Mouse (Mus musculus) adrenal gland, postnatal 25 days (tissue): ENCODE measurements around the gene Cnrip1. TPM values are rescaled to one million over a fixed set of nuclear protein-coding genes. Genes with fewer than 3 reads are reported as not detected.
"Not testable (repeated sequence)": the region's sequence is repeated elsewhere in the genome, so short reads cannot be mapped to it uniquely, and the experiment has no call there.

Experiments used
- DNase-seq: peaks from one replicate; pipeline ENCODE4 v3.0.0; 2021; ENCODE audit warnings: mixed read lengths
- long read RNA-seq: library from polyadenylated mRNA; stranded (forward); transcript quantifications from one replicate; pipeline ENCODE4 v2.0.0, GENCODE M21; 2021
- total RNA-seq: library from RNA; stranded (reverse); gene quantifications from 2 replicates; pipeline ENCODE4 v1.2.3, GENCODE M21; 2021

Gene Cnrip1
- total RNA-seq, result 12.9 and 21.7 TPM in 2 replicates
- long read RNA-seq, transcript Cnrip1-201 (3 exons, 1,654 nt), result major isoform, 6 of 11 reads
- long read RNA-seq, partial matches to known transcripts, result 0 of 11 reads
- long read RNA-seq, other reads (novel, unspliced or antisense), result 5 of 11 reads

GRCm38 (mm10) chr11:17051545-17052475, at the start of gene Cnrip1, which contains the start of gene Plek:
Gene Cnrip1 (plus strand): TSS chr11:17051586.
Gene Plek (minus strand): TSS chr11:17052381.
- DNase-seq, result peak; percentile 77

- DNase-seq, result no peak
Observed at GRCm38 (mm10) chr11:17002739-17003373, 48.5 kb upstream of the Cnrip1 start.

- no peak for DNase-seq
Observed at GRCm38 (mm10) chr11:17003757-17004156, 47.6 kb upstream of the Cnrip1 start.

- no peak for DNase-seq
Observed at GRCm38 (mm10) chr11:17004899-17005846, 46.2 kb upstream of the Cnrip1 start.

GRCm38 (mm10) chr11:17006526-17006925, 44.9 kb upstream of the Cnrip1 start:
- not testable (repeated sequence) for DNase-seq

- DNase-seq, result no peak
Observed at GRCm38 (mm10) chr11:17007517-17008173, 43.7 kb upstream of the Cnrip1 start.

GRCm38 (mm10) chr11:17008498-17008941, 42.9 kb upstream of the Cnrip1 start:
- no peak for DNase-seq

- DNase-seq, result no peak
Observed at GRCm38 (mm10) chr11:17012948-17013347, 38.4 kb upstream of the Cnrip1 start.

GRCm38 (mm10) chr11:17019328-17019727, 32.1 kb upstream of the Cnrip1 start:
- DNase-seq, result no peak

- DNase-seq, result no peak
Observed at GRCm38 (mm10) chr11:17023206-17023605, 28.2 kb upstream of the Cnrip1 start.

GRCm38 (mm10) chr11:17023984-17024383, 27.4 kb upstream of the Cnrip1 start:
- DNase-seq, result no peak

- no peak for DNase-seq
Observed at GRCm38 (mm10) chr11:17045806-17046205, 5.6 kb upstream of the Cnrip1 start.

GRCm38 (mm10) chr11:17052476-17053049, 1.2 kb downstream of the Cnrip1 start:
- no peak for DNase-seq

- not testable (repeated sequence) for DNase-seq
Observed at GRCm38 (mm10) chr11:17069360-17069759, 18.0 kb downstream of the Cnrip1 start.

GRCm38 (mm10) chr11:17075656-17076055, 24.3 kb downstream of the Cnrip1 start:
- DNase-seq, result no peak

- no peak for DNase-seq
Observed at GRCm38 (mm10) chr11:17082086-17082485, 30.7 kb downstream of the Cnrip1 start.

GRCm38 (mm10) chr11:17082953-17083352, 31.6 kb downstream of the Cnrip1 start:
- no peak for DNase-seq

GRCm38 (mm10) chr11:17083455-17083854, 32.1 kb downstream of the Cnrip1 start:
- DNase-seq, result no peak

GRCm38 (mm10) chr11:17083866-17084265, 32.5 kb downstream of the Cnrip1 start:
- no peak for DNase-seq

GRCm38 (mm10) chr11:17086106-17086505, 34.7 kb downstream of the Cnrip1 start:
- no peak for DNase-seq

GRCm38 (mm10) chr11:17106936-17107335, 55.5 kb downstream of the Cnrip1 start:
- no peak for DNase-seq
